Mouse (Mus musculus) ES-E14 (cell line): Measurements from ENCODE around the gene Plxnd1. TPM values are rescaled to one million over a fixed set of nuclear protein-coding genes. Genes with fewer than 3 reads are reported as not detected.

Experiments used
- DNase-seq: peaks from one replicate; pipeline ENCODE4 v3.0.0-alpha.2; 2013; ENCODE audit warnings: low read depth, low spot score
- H3K27ac ChIP-seq: 2 replicates; pipeline ENCODE4 v1.5.1; 2012; ENCODE audit warnings: low read depth, mild to moderate bottlenecking, low read length, moderate library complexity, mixed read lengths; ENCODE audit not compliant: poor library complexity, insufficient read depth, severe bottlenecking
- H3K36me3 ChIP-seq: 2 replicates; pipeline ENCODE4 v1.6.1; 2012; ENCODE audit warnings: mild to moderate bottlenecking, low read length, moderate library complexity, mixed read lengths; ENCODE audit not compliant: control insufficient read depth, poor library complexity, insufficient read depth, severe bottlenecking
- H3K4me1 ChIP-seq, 2 experiments: fragments of 150-350 bp in 1 of 2; sonication (generic) in 1 of 2; 2 replicates each; pipeline ENCODE4 v1.6.1; 2012; ENCODE audit warnings: low read length in 2 of 2, mild to moderate bottlenecking in 1 of 2, mixed read lengths in 1 of 2; ENCODE audit not compliant: control insufficient read depth in 2 of 2, insufficient read depth in 2 of 2, poor library complexity in 1 of 2
- H3K4me3 ChIP-seq, 2 experiments: fragments of 150-350 bp in 1 of 2; sonication (generic) in 1 of 2; 2 replicates each; pipeline ENCODE4 v1.5.1; 2012; ENCODE audit warnings: low read length in 2 of 2, low read depth in 1 of 2, mild to moderate bottlenecking in 1 of 2, mixed read lengths in 1 of 2; ENCODE audit not compliant: insufficient read depth in 1 of 2, poor library complexity in 1 of 2, severe bottlenecking in 1 of 2
- H3K9ac ChIP-seq: 2 replicates; pipeline ENCODE4 v1.6.1; 2012; ENCODE audit warnings: low read depth, mild to moderate bottlenecking, low read length, mixed read lengths; ENCODE audit not compliant: poor library complexity, insufficient read depth, severe bottlenecking
- H3K9me3 ChIP-seq: fragments of 150-350 bp; sonication (generic); 2 replicates; pipeline ENCODE4 v1.6.1; 2012; ENCODE audit warnings: low read depth, mild to moderate bottlenecking, low read length; ENCODE audit not compliant: control insufficient read depth, insufficient read depth
- CHD2 ChIP-seq: IDR thresholded peaks from 2 replicates; pipeline ENCODE4 v1.6.1; 2014; ENCODE audit warnings: mild to moderate bottlenecking, low read depth, low read length, inconsistent platforms
- HCFC1 ChIP-seq: IDR thresholded peaks from 2 replicates; pipeline ENCODE4 v1.6.1; 2012; ENCODE audit warnings: low read length, inconsistent platforms, borderline replicate concordance; ENCODE audit not compliant: insufficient read depth
- MAFK ChIP-seq: IDR thresholded peaks from 2 replicates; pipeline ENCODE4 v1.6.1; 2014; ENCODE audit warnings: mild to moderate bottlenecking, low read depth, low read length, inconsistent platforms; ENCODE audit not compliant: insufficient read depth
- ZC3H11A ChIP-seq: IDR thresholded peaks from 2 replicates; pipeline ENCODE4 v1.6.1; 2012; ENCODE audit warnings: low read depth, mild to moderate bottlenecking, inconsistent platforms, low read length, borderline replicate concordance
- ZNF384 ChIP-seq: IDR thresholded peaks from 2 replicates; pipeline ENCODE4 v1.6.1; 2012; ENCODE audit warnings: low read depth, low read length, inconsistent platforms
- in situ Hi-C, 2 experiments: fragments of 600-800 bp; cut with MboI; formaldehyde crosslinking; loops; one replicate each; pipeline ENCODE4 v1.15.1; 2025; ENCODE audit warnings: low sequenced_read_pairs in 2 of 2, inconsistent platforms in 1 of 2; ENCODE audit not compliant: unreplicated experiment in 2 of 2
- total RNA-seq: library from RNA; depleted of rRNA; stranded (reverse); fragments of 300-350 nt; gene quantifications from 2 replicates; pipeline ENCODE4 v1.2.3, GENCODE M21; 2012

Plxnd1 gene
- total RNA-seq, 1 experiment: 8.7 TPM

GRCm38 (mm10) chr6:115943498-115944427 is 51.0 kb downstream of the Plxnd1 start:
- DNase-seq: no peak
- Histone ChIP-seq H3K9ac (no peak overlapping the region), H3K27ac (no peak overlapping the region), H3K9me3 (no peaks in the 10 kb centered on the region), H3K4me1 (peaks cover 0 to 4% of the 10 kb centered on the region in 2 experiments; a peak in 1 of 4 replicates), H3K36me3 (no peaks in the 10 kb centered on the region), H3K4me3 (no peak overlapping the region)
- TF ChIP-seq ZC3H11A (no peak), ZNF384 (no peak), HCFC1 (no peak), MAFK (no peak), CHD2 (no peak)
- in situ Hi-C loops: no loop called here

- DNase-seq: no peak
- H3K9me3 ChIP-seq: no peaks in the 10 kb centered on the region
- peaks cover 0 to 4% of the 10 kb centered on the region in 2 experiments; a peak in 1 of 4 replicates for H3K4me1 ChIP-seq
- no peak overlapping the region for H3K9ac ChIP-seq
- no peaks in the 10 kb centered on the region for H3K36me3 ChIP-seq
- no peak for TF ChIP-seq ZNF384
- TF ChIP-seq ZC3H11A: no peak
- TF ChIP-seq HCFC1: no peak
- no peak for TF ChIP-seq MAFK
- no peak for TF ChIP-seq CHD2
- in situ Hi-C loops: no loop called here
- no peak overlapping the region for H3K4me3 ChIP-seq
- H3K27ac ChIP-seq: no peak overlapping the region
These were observed 53.7 kb downstream of the Plxnd1 start for GRCm38 (mm10) chr6:115941128-115941527.

- no peak for DNase-seq
- H3K9ac ChIP-seq: no peak overlapping the region
- peaks cover 0 to 4% of the 10 kb centered on the region in 2 experiments; a peak in 1 of 4 replicates for H3K4me1 ChIP-seq
- no peak overlapping the region for H3K4me3 ChIP-seq
- H3K27ac ChIP-seq: no peak overlapping the region
- no peaks in the 10 kb centered on the region for H3K36me3 ChIP-seq
- no peaks in the 10 kb centered on the region for H3K9me3 ChIP-seq
- TF ChIP-seq ZNF384 (no peak), ZC3H11A (no peak), CHD2 (no peak), MAFK (no peak), HCFC1 (no peak)
- in situ Hi-C loops: no loop called here
These were observed 54.2 kb downstream of the Plxnd1 start for GRCm38 (mm10) chr6:115940603-115941002.

- H3K9ac ChIP-seq: no peak overlapping the region
- in situ Hi-C loops: no loop called here
- no peak overlapping the region for H3K4me3 ChIP-seq
- no peaks in the 10 kb centered on the region for H3K36me3 ChIP-seq
- DNase-seq: no peak
- TF ChIP-seq HCFC1 (no peak), MAFK (no peak), ZC3H11A (no peak), ZNF384 (no peak), CHD2 (no peak)
- peaks cover 0 to 4% of the 10 kb centered on the region in 2 experiments; a peak in 1 of 4 replicates for H3K4me1 ChIP-seq
- H3K27ac ChIP-seq: no peak overlapping the region
- H3K9me3 ChIP-seq: no peaks in the 10 kb centered on the region
These were observed 56.0 kb downstream of the Plxnd1 start for GRCm38 (mm10) chr6:115938798-115939197.
